Mouse (Mus musculus) C2C12 (cell line): ENCODE results near the gene Alox12b.

ENCODE experiments used
- CTCF ChIP-seq: IDR thresholded peaks from one replicate; pipeline ENCODE4 v1.5.1; 2011; ENCODE audit not compliant: control insufficient read depth, insufficient read depth, insufficient read length
- MYOG ChIP-seq: IDR thresholded peaks from one replicate; pipeline ENCODE4 v1.6.1; 2011; ENCODE audit not compliant: control insufficient read depth, insufficient read length; ENCODE audit errors: extremely low read depth

- TF ChIP-seq CTCF (no peak), MYOG (no peak)
These were observed 46.3 kb upstream of the Alox12b start for GRCm38 (mm10) chr11:69110319-69111046.
